Mouse (Mus musculus) Muller cell, postnatal 12 days (primary cell): ENCODE data around the gene Spocd1.
A peak's percentile ranks its signal among the peaks of the same experiment; 100 is the strongest.

Source experiments
- DNase-seq: peaks from one replicate; pipeline ENCODE4 v3.0.0-alpha.2; 2015; ENCODE audit errors: inconsistent ontology term

Spocd1 gene

DNA sequence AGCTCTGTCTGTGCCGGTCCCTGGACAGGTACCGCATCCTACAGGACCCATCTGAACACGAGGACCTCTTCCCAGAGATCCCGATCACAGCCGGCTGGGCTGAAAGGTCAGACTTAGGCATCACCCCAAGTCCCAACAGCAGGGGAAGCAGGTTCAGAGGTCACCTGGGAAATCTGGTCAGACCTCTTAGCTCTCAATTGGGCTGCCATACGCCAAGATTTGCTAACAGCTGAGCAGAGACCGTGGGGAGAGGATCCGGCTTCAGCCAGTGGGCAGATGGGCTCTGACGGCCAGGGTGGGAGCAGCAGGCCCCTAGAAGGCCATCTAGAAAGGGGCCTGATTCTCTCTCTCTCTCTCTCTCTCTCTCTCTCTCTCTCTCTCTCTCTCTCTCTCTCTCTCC, 45.2 kb downstream of the Spocd1 start:
- no peak for DNase-seq

- no peak for DNase-seq
These were observed 48.2 kb downstream of the Spocd1 start for GRCm38 (mm10) chr4:129977256-129977655.

GRCm38 (mm10) chr4:129978227-129978626, 49.2 kb downstream of the Spocd1 start:
- no peak for DNase-seq

GRCm38 (mm10) chr4:129978930-129979329, 49.9 kb downstream of the Spocd1 start:
- no peak for DNase-seq

GRCm38 (mm10) chr4:129981657-129982056, 52.6 kb downstream of the Spocd1 start:
- no peak for DNase-seq

DNA sequence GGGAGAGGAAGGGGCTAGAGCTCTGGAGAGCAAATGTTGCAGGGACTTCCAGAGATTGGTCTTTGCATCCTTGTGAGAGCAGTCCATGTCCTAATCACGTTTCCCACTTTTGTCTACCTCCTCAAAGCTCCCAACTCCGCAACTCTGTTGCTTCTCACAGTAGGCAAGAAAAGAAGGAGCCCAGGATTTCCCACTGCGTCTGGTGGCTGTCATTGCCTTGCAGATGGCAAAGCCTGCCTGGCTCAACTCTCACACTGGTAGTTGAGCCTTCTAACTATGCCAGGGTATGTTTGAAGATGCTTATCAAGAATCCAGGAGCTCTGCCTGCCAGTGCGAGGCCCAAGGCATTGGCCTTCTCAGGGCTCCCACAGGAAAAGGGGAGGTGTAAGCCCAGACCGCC, 54.0 kb downstream of the Spocd1 start:
- no peak for DNase-seq

DNA sequence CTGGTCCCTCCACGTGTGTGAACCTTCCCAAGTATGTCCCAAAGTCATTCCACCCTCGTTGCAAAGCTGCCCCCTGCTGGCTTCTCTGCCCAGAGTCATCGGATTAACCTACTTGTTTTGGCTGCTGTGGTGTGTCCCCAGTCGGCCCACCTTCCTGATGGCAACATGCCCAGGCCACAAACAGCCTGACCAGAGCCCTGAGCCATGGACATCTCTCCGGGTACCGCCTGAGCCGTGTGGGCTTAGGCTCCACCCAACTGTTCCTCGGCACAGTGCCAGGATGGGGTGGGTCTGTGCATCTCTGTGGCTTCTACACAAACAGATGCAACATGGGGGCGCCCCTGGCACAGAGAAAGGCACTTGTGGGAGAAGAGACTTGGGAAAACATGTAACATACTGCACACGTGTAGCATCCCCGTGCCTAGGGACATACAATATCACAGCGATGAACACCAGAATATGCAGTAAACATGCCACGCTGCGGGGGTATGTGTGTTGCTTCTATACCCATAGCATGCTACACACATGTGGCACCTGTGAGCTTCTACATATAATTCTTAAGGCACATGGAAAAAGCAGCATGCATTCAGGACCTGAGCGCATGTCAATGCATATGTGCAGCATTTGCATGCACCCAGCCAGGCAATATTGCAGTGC, 54.8 kb downstream of the Spocd1 start:
- peak; percentile 74 for DNase-seq

GRCm38 (mm10) chr4:129984421-129985061, 55.5 kb downstream of the Spocd1 start, which contains the start of gene Adgrb2:
Gene Adgrb2 (plus strand): TSS chr4:129984870.
- peak; percentile 60 for DNase-seq

- no peak for DNase-seq
These were observed 56.2 kb downstream of the Spocd1 start for GRCm38 (mm10) chr4:129985161-129985670.

GRCm38 (mm10) chr4:129985671-129986441, 56.8 kb downstream of the Spocd1 start:
- DNase-seq: peak; percentile 79

DNA sequence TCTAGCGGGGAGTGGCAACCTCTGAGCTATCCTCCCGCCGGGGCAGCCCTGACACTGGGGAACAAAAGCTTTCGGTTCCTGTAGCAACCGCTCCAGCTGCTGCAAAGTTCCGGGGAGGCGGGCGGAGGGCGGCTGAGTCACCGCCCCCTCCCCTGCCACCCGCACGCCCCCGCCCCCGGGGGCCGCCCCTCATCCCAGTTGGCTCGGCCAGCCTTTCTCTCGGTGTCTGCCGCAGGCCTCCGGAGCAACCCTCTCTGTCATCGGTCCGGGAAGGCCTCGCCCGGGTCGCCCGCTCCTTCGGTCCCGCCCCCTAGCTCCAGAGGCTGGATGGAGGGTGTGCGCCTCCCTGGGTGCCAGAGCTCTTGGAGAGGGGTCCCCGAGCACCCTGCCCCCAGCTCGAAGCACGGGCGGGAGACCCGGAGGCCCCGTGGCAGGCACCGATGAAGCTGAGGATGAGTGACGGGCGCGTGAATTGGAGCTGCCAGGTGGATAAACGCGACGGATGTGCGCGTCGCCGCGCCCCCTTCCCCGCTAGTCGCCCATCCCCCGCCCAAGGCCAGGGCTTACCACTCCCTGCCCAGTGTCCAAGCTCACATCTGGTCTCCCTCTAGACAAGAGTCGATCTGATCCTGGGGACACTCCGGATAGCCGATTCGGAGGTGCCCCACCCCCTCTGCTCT, 58.9 kb downstream of the Spocd1 start:
- DNase-seq: peak; percentile 82

DNA sequence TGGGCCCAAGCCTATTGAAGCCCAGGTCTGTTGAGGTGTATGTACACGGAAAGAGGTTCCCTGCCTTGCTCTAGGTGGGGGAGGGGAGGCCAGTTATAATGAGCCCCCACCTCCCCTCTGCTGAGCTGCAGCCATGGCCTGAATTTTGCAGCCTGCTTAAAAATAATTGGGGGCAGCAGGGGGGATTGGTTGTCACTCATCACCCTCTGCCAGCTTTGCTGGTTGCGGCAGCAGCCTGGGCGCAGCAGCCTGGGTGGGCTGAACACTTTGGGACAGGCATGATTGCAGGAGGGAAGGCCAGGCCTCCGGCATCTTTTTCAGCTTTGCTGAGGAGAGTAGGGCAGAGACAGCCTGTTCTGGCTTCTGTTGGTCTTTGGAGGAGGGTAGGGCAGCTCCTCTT, 60.9 kb downstream of the Spocd1 start:
- no peak for DNase-seq

DNA sequence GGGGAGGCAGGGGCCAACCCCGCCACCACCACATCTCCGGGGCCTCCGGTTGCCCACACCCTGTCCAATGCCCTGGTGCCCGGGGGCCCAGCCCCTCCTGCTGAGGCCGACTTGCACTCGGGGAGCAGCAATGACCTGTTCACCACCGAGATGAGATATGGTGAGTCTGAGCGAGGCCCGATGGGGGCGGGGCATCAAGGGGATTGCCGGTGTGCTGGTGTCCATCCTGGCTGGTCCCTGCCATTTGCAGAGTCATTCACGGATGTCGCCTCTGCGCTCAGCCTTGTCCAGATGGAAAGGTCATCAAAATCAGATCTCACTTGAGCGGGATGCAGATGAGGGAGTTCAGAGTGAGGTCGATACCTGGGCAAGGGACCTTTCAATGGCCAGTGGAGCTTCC, 63.7 kb downstream of the Spocd1 start:
- DNase-seq: no peak

DNA sequence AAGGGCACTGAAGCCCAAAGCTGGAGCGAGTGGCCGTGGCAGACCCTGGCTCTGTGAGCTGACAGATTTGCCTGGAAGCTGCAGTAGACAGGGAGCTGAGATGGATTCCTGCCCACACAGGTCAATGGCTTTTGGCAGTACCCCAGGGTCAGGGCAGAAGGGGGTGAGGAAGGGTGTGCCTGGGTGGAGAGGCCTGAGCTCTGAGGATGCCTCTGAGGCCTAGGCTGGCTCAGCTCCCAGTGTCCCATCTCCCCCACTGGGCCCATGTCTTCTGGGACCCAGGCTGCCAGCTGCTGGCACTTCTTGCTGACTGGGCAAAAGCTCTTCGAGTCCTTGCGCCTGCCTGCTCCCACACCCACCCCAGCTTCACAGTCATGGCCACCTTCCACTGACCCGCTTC, 64.2 kb downstream of the Spocd1 start:
- DNase-seq: no peak

- DNase-seq: peak; percentile 49
These were observed 65.1 kb downstream of the Spocd1 start for GRCm38 (mm10) chr4:129993944-129994695.

GRCm38 (mm10) chr4:129994728-129995127, 65.7 kb downstream of the Spocd1 start:
- DNase-seq: no peak

DNA sequence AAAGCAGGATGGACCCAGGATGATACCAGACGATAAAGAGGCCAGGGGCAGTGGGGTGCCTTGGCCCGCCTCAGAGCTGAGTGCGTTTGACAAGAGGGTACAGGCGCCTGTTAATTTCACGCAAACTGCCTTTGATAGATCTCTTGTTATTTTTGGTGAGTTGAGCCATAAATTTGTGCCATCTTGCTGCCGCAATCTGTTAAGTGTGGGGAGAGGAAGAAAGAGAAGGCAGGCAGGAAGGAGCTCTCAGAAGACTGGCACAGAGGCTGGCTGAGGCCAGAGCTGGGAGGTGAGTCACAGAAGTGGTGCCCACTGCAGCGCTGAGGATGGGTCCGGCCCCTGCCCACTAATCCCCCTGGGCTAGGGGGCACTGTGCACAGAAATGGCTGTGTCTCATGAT, 66.2 kb downstream of the Spocd1 start:
- DNase-seq: no peak

- DNase-seq: no peak
These were observed 67.0 kb downstream of the Spocd1 start for GRCm38 (mm10) chr4:129996015-129996414.

DNA sequence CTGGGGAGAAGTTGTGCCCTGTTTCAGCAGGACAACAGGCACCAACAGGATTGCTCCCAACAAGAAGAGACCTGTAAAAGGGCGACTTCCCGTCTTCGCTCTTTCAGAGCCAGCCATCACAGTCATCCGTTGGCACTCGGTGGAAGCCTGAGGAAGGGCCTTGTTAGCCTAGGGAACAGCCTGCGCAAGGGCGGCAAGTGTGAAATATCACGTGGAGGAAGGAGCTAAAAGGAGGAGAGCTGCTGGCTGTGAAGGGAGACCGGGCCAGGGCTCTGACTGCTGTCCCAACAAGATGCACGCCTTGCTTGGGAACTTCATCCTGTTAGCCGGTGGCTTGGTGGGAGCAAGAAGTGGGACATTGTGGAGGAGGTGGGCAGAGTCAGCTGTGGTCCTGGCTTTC, 69.1 kb downstream of the Spocd1 start:
- no peak for DNase-seq

GRCm38 (mm10) chr4:130001710-130002109, 72.7 kb downstream of the Spocd1 start:
- DNase-seq: peak; percentile 29

DNA sequence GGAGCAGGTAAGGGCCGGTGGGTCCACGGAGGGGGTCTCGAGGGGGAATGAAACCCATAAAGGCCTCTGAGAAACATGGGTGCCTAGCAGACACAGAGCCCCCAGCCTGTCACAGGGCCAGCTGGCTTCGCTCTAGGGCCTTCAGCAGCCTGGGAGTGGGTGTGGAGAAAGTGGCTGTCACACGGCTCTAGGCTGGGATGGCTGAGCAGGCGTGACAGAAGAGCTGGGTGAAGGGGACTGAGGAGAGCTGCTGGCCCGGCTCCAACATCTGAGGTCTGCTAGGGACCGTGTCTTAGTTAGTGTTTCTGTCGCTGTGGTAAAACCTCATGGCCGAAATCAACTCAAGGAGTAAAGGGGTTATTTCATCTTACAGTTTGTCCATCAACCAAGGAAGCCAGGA, 73.1 kb downstream of the Spocd1 start:
- no peak for DNase-seq
